Mouse (Mus musculus) splenic B cell, adult 2 months (primary cell): ENCODE data around the gene Intu.

ENCODE experiments used
- DNase-seq: peaks from one replicate; pipeline ENCODE4 v3.0.0-alpha.2; 2011; ENCODE audit warnings: low read depth, low spot score
- H3K27me3 ChIP-seq: 2 replicates; pipeline ENCODE4 v1.6.1; 2012; ENCODE audit warnings: mild to moderate bottlenecking, low read length, moderate library complexity, mixed read lengths; ENCODE audit not compliant: control insufficient read depth, poor library complexity, insufficient read depth, severe bottlenecking
- H3K36me3 ChIP-seq: 2 replicates; pipeline ENCODE4 v1.6.1; 2012; ENCODE audit warnings: mild to moderate bottlenecking, low read length, moderate library complexity, mixed read lengths; ENCODE audit not compliant: control insufficient read depth, poor library complexity, insufficient read depth, severe bottlenecking

Gene Intu

DNA sequence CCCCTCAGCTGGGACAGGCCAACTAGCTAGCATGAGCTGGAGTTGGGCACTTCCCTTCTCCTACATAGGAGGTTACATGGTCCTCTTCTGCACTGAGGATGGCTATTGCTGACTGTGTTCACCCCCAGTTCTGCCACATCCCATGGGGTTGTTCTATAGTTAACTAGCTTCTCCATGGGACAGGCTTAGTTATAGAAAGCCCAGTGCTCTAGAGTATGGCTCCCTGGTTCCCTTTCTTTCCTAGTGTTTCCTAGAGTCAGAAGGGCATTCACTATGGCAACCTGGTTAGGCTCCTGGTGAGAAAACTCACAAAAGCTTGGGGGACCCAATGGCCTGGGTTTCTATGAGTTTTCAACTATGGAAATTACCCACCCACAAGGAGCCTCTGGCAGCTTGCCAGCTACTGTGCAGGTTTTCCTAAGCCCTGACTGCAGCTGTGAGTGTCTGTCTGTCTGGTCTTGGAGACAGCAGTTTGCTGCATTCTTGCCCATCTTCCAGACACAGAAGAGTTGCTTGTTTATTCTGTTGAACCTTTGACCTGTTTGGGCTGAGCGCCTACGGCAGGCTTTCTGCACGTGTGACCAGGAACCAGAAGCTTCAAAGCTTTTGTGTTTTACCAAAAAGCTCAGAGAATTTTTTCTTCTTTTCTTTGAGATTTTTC is 154.9 kb downstream of the Intu start:
- no peak for DNase-seq
- Histone ChIP-seq H3K27me3 (no peaks in the 10 kb centered on the region), H3K36me3 (no peaks in the 10 kb centered on the region)

DNA sequence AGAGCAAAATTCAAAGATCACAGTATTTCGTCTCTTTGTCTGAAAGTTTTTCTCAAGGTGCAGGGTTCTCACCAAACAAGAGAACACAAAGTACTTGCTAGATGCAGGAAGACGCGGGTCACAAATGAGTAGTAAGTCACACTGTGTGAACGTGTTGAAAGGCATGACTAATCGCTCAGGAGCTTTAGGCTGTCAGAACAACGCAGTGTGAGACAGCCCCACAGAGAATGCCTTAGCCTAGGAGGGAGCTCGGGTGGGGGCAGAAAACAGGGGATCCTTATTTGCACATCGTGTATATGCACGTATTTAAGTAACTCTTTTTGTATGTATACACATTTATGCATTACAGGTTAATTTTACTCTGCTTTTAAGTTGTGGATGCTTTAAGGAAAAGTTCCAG is 155.8 kb downstream of the Intu start:
- Histone ChIP-seq H3K27me3 (no peaks in the 10 kb centered on the region), H3K36me3 (no peaks in the 10 kb centered on the region)
- DNase-seq: no peak

- no peak for DNase-seq
- Histone ChIP-seq H3K27me3 (no peaks in the 10 kb centered on the region), H3K36me3 (no peaks in the 10 kb centered on the region)
Observed at GRCm38 (mm10) chr3:40687588-40687987, 156.5 kb downstream of the Intu start.

- Histone ChIP-seq H3K27me3 (no peaks in the 10 kb centered on the region), H3K36me3 (no peaks in the 10 kb centered on the region)
- DNase-seq: no peak
Observed at GRCm38 (mm10) chr3:40691566-40691965, 160.5 kb downstream of the Intu start.

- DNase-seq: no peak
- Histone ChIP-seq H3K27me3 (no peaks in the 10 kb centered on the region), H3K36me3 (no peaks in the 10 kb centered on the region)
Observed at GRCm38 (mm10) chr3:40693435-40693834, 162.3 kb downstream of the Intu start.

DNA sequence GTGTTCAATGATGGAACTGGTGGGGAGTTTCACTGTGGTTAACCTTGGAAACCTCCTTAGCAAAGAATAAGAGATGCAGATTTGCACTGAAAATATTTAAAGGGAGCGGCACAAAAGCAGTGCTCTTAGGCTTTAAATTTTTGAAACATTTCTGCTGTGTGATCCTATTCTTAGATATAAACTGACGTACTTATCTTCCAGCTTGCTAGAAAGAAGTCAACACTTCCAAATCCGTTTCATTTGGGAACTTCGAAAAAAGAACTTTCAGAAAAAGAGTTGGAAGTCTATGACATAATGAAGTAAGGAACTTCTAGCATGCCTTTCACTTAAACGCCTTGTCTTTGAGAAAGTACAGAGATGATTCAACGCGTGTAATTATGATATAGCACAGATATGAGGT is 162.9 kb downstream of the Intu start:
- no peaks in the 10 kb centered on the region for H3K36me3 ChIP-seq
- DNase-seq: no peak
- no peaks in the 10 kb centered on the region for H3K27me3 ChIP-seq

GRCm38 (mm10) chr3:40694438-40694837 is 163.4 kb downstream of the Intu start:
- Histone ChIP-seq H3K27me3 (no peaks in the 10 kb centered on the region), H3K36me3 (no peaks in the 10 kb centered on the region)
- no peak for DNase-seq

GRCm38 (mm10) chr3:40695162-40695561 is 164.1 kb downstream of the Intu start:
- H3K36me3 ChIP-seq: no peaks in the 10 kb centered on the region
- DNase-seq: no peak
- no peaks in the 10 kb centered on the region for H3K27me3 ChIP-seq

DNA sequence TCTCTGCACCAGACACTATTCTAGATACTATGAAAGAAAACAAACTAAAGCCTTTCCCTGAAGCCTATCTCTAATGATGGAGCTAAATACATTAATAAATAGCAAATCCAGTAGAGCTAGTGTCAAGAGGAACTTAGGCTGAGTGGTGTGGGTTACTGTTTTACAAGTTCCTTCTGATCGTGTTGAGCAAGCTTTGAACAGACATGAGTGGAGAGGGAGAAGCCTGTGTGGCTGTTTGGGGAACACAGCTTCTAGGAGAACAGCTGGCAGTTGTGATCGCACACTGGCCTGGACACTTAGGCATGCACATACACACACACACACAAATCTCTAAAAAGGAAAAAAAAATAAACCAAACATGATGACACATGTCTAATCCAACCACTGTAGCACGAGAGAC is 167.7 kb downstream of the Intu start:
- H3K36me3 ChIP-seq: no peaks in the 10 kb centered on the region
- H3K27me3 ChIP-seq: no peaks in the 10 kb centered on the region
- no peak for DNase-seq

GRCm38 (mm10) chr3:40704816-40705430 is 173.8 kb downstream of the Intu start:
- Histone ChIP-seq H3K36me3 (no peaks in the 10 kb centered on the region), H3K27me3 (no peaks in the 10 kb centered on the region)
- DNase-seq: no peak

DNA sequence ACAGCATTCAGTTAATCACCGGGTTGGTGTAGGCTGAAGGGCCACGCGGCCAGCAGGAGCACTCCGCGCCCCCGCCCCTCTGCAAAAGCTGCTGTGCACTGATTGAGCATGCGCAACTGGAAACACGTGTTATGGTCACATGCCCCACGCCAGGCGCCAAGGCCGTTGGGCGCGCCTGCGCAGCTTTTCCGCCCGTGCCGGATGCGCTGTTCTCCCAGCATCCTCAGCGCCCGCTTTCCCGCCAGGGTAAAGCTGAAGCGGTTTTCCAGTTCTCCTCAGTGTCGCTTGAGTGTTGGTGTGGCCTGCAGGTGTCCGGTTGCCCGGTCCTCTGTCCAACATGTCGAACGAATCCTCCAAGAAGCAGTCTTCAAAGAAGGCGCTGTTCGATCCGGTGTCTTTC is 177.6 kb downstream of the Intu start, which contains the start of gene Slc25a31:
TSS of gene Slc25a31 (plus strand) at position 201 of the 400 bp plus-strand sequence.
- no peak for DNase-seq
- Histone ChIP-seq H3K27me3 (no peaks in the 10 kb centered on the region), H3K36me3 (no peaks in the 10 kb centered on the region)

DNA sequence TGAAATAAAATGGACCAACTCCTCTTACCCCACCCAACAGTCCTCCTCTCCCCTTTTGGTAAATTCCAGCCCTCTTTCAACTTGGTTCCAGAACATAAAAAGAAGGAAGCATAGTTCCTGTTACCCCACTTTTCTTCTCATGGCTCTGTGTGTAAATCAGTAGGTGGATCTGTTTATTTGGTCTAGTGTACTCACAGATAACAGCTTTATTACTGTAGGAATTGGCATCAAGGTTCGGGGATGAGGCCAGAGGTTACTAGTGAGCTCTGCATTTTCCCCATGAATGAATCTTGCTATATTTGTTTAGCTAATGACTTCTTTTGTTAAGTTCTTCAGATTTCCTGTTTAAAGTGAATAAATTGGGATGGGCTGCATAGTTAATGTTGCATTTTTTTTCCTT is 185.0 kb downstream of the Intu start:
- Histone ChIP-seq H3K27me3 (no peaks in the 10 kb centered on the region), H3K36me3 (no peaks in the 10 kb centered on the region)
- no peak for DNase-seq

DNA sequence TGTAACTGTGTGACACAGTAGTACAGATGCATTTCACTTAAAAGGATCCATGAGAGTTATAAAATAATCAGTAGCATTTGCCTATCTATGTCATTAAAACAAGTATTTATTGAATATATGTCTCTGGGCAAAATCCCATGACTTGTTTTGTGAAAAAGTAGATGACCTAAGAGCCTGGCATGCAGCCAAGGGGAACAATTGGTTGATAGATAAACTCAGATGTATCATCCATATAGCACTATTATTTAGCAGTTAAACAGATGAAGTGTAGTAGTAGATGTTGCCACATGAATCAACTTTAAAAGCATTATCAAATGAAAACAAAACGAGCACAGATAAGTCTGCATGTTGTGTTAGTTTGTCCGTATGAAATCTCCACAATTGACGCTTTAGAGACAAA is 187.9 kb downstream of the Intu start:
- no peak for DNase-seq

DNA sequence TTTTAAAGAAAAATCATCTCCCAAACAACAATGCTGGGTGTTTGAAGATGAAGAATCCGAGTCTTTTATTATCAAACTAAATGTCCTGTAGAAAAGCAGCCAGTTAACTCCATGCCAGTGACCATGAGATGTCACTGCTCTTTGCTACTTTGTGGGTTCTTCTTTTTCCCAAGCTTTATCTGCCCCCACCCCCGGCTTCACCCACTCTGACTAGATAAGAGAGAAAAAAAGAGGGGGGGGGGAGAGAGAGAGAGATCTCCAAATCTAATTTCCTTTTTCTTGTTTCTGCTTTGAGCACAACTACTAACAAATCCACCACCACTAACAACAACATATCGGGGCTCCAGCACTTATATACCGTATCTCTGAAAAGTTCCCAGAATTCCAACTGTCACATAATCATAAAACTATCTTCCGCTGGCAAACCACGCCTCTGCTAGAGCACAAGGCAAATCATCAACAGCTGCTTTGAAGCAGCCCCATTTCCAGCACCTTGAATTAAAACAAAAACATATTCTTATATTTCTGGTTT is 207.4 kb downstream of the Intu start:
- no peak for DNase-seq
- H3K27me3 ChIP-seq: no peaks in the 10 kb centered on the region
- H3K36me3 ChIP-seq: no peaks in the 10 kb centered on the region

More for the DNA sequence above, 187.9 kb downstream of the Intu start:
- H3K36me3 ChIP-seq: no peaks in the 10 kb centered on the region
- H3K27me3 ChIP-seq: no peaks in the 10 kb centered on the region

DNA sequence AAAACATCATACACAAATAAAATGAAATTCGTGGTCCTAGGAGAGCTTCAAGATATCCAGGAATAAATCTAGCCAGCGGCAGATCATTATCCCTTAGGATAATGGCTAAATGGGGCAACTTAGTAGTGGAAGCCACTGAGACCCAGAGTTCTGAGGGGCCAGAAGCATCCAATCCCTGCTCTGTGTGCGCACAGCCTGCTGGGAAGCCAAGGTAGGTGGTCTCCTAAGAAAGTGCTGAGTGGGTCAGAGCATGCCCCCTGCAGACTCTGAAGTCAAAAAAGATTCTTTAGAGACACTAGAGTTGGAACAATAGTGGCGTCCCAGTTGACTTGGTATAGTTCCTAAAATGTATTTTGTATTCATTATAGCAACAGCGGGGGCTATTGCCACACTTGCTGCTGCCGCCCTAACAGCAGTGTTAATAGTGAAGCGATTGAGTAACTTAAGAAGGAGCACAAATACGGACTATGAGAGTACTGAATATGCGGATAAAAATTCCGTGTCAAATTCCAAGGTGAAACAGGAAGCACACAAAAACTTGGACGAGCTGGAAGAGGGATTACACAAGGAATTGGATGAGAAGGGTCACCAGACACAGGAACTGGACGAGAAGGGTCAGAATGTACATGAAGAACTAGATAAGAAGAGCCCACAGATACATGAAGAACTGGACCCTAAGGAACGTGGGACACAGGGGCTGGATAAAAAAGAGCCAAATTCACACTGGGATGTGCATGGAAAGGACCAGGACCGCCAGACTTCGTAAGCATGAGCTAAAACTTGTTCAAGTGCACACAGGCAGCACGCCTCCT is 213.1 kb downstream of the Intu start, which contains the start of gene Hspa4l:
TSS of gene Hspa4l (plus strand) at position 472 of the 812 bp plus-strand sequence.
- no peak for DNase-seq
- Histone ChIP-seq H3K36me3 (no peaks in the 10 kb centered on the region), H3K27me3 (no peaks in the 10 kb centered on the region)
